Mouse (Mus musculus): ENCODE measurements around the gene Nrip1. TPM values are rescaled to one million over a fixed set of nuclear protein-coding genes. Genes with fewer than 3 reads are reported as not detected.

Nrip1 gene
- 17.3 and 21.2 TPM in 2 replicates for total RNA-seq (2017)

DNA sequence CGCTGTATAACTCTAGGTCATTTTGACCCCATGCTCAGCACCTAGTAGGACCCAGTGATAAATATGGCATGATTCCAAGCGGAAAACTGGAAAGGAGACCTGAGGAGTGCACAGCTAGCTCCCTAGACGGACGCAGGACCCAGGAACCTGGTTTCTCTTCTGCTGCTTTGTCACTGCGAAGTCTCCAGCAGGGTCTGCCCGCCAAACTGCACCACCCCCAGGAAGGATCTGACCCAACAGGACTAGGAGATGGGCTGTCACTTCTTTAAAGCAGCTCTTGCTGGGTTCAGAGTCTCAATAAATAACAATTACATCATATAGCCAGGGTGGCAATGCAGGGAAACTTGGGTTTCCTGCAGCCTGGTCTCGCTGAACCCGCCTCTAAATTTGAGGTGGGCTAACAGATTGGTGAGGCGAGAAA lies at the start of gene Nrip1:
Gene Nrip1, minus strand, starts transcription at position 157 of the 421 bp plus-strand sequence.
- ATAC-seq (ENCODE audit: extremely low read depth, insufficient number of reproducible peaks, low FRiP score, poor library complexity, severe bottlenecking): peak; percentile 18; the same call in 1 of the 2 replicates

DNA sequence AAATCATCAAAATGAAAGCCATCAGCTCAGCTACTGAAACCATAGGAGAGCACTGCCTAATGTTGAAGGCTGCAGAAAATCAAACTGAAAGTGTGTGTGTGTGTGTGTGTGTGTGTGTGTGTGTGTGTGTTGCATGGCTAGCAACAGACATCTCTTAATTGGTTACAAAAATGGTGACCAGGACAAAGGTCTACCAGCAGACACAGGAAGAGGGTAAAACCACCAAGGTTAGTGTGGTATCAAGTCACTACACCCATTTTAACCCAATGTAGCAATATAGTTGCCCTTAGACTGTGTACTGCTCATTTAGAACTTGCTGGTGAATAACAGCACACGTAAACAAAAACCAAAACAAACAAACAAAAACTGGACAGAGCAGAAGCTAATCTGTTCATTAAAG lies 48.9 kb upstream of the Nrip1 start:
- no peak for ATAC-seq (ENCODE audit: extremely low read depth, insufficient number of reproducible peaks, low FRiP score, poor library complexity, severe bottlenecking)

GRCm38 (mm10) chr16:76419849-76420248 lies 46.2 kb upstream of the Nrip1 start:
- no peak for ATAC-seq (ENCODE audit: extremely low read depth, insufficient number of reproducible peaks, low FRiP score, poor library complexity, severe bottlenecking)

GRCm38 (mm10) chr16:76416477-76416876 lies 42.9 kb upstream of the Nrip1 start:
- no peak for ATAC-seq (ENCODE audit: extremely low read depth, insufficient number of reproducible peaks, low FRiP score, poor library complexity, severe bottlenecking)

DNA sequence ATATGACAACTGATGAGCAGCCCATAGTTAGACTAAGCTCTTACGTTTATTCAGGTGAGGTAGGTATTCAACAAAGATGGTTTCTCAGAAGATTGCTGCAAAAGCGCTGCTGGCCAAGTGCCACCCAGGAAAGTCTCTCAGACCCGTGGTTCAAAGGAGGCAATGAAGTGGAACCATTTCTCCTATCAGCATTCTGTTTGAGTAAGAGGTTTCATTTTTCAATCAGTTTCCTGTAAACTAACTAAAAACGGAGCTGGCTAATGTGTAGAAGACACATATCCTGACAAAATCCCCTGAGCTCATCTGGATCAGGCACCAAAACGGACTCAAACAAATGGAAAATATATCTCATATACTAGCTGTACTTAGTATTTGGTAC lies 42.4 kb upstream of the Nrip1 start:
- ATAC-seq (ENCODE audit: extremely low read depth, insufficient number of reproducible peaks, low FRiP score, poor library complexity, severe bottlenecking): 0 out of 2 replicates have a peak, but pooled peaks have one; percentile 13

- ATAC-seq (ENCODE audit: extremely low read depth, insufficient number of reproducible peaks, low FRiP score, poor library complexity, severe bottlenecking): no peak
Measured at GRCm38 (mm10) chr16:76415407-76416059, 41.9 kb upstream of the Nrip1 start.

DNA sequence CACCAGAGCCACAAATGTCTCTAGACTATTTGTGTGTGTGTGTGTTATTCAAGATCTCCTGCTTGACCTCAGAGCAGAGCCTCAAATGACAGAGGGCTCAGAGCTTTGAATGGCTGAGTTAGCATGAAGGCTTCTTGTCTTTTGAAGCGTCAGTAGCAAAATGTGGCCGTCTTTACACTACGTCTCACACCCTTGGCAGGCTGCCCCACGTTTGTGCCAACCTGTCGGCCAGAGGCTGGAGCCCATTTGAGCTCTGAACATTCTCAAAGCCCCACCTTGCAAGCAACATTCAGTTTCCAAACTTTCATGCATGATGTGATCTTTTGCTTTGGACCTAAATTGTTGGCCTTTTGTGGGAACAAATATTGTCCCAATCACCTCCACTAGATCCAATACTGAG lies 40.9 kb upstream of the Nrip1 start:
- no peak for ATAC-seq (ENCODE audit: extremely low read depth, insufficient number of reproducible peaks, low FRiP score, poor library complexity, severe bottlenecking)

DNA sequence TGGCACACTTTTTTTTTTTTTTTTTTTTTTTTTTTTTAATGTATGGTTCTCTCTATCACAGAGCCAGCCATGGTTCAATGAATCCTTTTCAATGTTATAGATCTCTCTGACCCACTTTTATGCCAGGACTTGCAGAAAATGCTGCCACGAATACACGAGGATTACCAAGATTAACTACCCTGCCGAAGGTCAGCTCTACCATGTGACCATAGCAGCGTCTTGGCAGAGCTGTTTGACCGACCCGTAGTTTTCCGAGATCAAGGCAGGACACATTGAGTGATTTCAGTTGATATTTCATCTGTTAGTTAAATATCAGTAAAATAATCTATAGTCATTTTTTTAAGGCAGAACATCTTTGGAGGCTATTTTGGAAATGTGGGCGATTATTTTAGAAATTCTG lies 40.0 kb upstream of the Nrip1 start:
- ATAC-seq (ENCODE audit: extremely low read depth, insufficient number of reproducible peaks, low FRiP score, poor library complexity, severe bottlenecking): no peak

- ATAC-seq (ENCODE audit: extremely low read depth, insufficient number of reproducible peaks, low FRiP score, poor library complexity, severe bottlenecking): no peak
Measured at GRCm38 (mm10) chr16:76409355-76409722, 35.7 kb upstream of the Nrip1 start.

- ATAC-seq (ENCODE audit: extremely low read depth, insufficient number of reproducible peaks, low FRiP score, poor library complexity, severe bottlenecking): no peak
Measured at GRCm38 (mm10) chr16:76408696-76409354, 35.2 kb upstream of the Nrip1 start.

DNA sequence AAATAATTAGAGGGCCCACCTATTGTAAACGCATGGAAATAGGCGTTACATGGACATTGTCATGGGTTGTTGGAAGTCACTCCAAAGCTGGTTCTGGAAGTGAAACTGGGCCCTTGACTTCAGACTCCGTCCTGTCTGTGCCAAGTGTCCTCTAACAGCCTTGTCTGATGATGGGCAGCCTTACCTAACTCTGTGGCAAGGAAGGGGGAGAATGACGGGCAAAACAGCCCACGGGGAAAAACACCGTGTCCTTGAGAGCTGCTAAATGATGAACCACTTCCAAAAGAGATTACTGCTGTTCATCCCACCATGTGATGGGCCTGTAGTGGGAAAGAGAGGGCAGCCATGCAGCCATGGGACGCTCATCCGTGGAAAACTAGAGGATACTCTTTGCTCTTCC lies 34.6 kb upstream of the Nrip1 start:
- ATAC-seq (ENCODE audit: extremely low read depth, insufficient number of reproducible peaks, low FRiP score, poor library complexity, severe bottlenecking): no peak

DNA sequence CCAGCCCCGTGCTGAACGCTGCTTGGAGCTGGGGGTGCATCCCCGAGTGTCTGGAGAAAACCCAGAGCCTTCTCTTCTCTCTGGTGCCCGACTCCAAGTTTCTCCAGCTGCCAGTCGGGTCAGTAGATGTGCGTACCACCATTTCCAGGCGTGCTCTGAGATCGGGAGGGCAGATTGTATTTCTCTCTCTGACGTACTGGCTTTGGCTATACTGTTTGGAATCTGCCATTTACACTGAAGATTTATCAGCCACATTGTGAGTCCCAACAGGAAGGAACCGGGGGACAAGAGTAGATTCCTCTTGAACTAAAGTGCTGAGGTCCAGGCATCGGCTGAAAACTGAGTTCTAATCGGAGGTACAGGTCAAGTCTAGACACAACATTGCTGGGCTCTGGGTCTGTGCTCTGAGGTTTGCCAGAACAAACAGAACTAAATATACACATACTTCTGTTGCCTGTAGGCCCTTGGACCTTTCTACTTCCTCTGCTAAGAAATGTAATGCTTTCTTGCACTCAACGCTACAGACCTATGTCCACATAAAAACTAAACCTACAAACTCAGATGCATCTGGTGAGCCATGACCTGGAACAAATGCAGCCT lies 33.8 kb upstream of the Nrip1 start:
- ATAC-seq (ENCODE audit: extremely low read depth, insufficient number of reproducible peaks, low FRiP score, poor library complexity, severe bottlenecking): no peak

GRCm38 (mm10) chr16:76406897-76407296 lies 33.3 kb upstream of the Nrip1 start:
- ATAC-seq (ENCODE audit: extremely low read depth, insufficient number of reproducible peaks, low FRiP score, poor library complexity, severe bottlenecking): no peak

GRCm38 (mm10) chr16:76406319-76406718 lies 32.7 kb upstream of the Nrip1 start:
- no peak for ATAC-seq (ENCODE audit: extremely low read depth, insufficient number of reproducible peaks, low FRiP score, poor library complexity, severe bottlenecking)

- ATAC-seq (ENCODE audit: extremely low read depth, insufficient number of reproducible peaks, low FRiP score, poor library complexity, severe bottlenecking): 0 out of 2 replicates have a peak, but pooled peaks have one; percentile 9
Measured at GRCm38 (mm10) chr16:76403305-76403704, 29.7 kb upstream of the Nrip1 start.

- no peak for ATAC-seq (ENCODE audit: extremely low read depth, insufficient number of reproducible peaks, low FRiP score, poor library complexity, severe bottlenecking)
Measured at GRCm38 (mm10) chr16:76396512-76396911, 22.9 kb upstream of the Nrip1 start.

DNA sequence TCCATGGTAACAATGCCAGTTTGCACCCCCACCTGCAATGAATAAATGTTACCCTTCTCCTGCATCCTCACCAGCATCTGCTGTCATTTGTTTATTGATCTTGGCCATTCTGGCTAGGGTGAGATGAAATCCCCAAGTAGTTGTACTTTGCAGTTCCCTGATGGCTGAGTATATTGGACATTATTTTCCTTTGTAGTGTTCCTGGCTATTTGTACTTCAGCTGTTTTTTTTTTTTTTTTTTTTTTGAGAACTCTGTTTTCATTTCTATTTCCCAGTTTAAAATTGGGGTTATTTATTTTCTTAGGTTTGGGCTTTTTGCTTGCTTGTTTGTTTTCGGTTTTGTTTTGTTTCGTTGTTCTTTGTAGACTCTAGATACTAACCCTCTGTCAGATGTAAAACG lies 19.6 kb upstream of the Nrip1 start:
- no peak for ATAC-seq (ENCODE audit: extremely low read depth, insufficient number of reproducible peaks, low FRiP score, poor library complexity, severe bottlenecking)

GRCm38 (mm10) chr16:76386496-76386895 lies 12.9 kb upstream of the Nrip1 start:
- no peak for ATAC-seq (ENCODE audit: extremely low read depth, insufficient number of reproducible peaks, low FRiP score, poor library complexity, severe bottlenecking)

DNA sequence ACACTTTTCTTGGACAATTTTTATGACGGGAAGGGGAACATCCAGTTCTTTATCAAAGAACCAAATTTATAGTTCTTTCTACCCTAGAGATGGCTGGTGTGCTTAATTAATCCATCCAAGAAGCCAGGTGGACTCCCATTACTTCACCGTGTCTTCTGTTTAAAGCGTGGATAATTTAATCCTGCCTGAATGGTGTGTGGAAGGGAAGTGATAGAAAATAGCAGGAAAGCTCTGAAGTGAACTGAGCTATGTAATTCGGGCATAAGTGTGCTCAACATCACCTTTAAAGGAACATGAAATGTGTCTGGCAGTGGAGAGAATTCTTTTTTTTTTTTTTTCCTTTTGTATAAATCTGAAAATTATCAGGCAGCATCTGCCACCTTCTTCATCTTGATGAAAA lies 12.4 kb upstream of the Nrip1 start:
- no peak for ATAC-seq (ENCODE audit: extremely low read depth, insufficient number of reproducible peaks, low FRiP score, poor library complexity, severe bottlenecking)

DNA sequence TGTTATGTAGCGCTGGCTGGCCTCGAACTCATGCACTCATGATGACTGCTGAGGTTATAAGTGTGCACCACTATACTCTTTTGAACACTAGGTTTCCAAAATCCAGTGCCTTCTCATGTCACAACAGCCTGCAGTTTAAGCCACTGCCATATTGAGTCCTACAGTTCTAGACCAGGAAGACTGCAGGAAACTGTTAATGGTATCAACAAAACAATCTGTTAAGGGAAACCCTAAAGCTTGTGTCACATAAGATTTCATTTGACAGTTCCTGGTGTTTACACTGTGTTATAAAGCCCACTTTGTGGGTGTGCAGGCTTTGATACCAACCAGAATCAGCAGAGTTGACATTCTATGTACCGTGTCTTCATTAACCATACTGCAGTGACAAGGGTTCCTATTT lies 3.6 kb upstream of the Nrip1 start:
- ATAC-seq (ENCODE audit: extremely low read depth, insufficient number of reproducible peaks, low FRiP score, poor library complexity, severe bottlenecking): no peak

Data from neutrophil, adult 5-6 weeks (primary cell).